Mouse (Mus musculus): ENCODE measurements around the gene Adgrl2.

- TF ChIP-seq EP300 (IDR thresholded peaks at IDR 0.05; ENCODE audit: low read depth) (no peak), CTCF (IDR thresholded peaks at IDR 0.05; ENCODE audit: low read depth) (no peak)
These were observed 82.5 kb downstream of the Adgrl2 start for GRCm38 (mm10) chr3:148907873-148908272.
